Mouse (Mus musculus) adrenal gland, adult 2 months (tissue): Measurements from ENCODE around the gene Syt16. TPM values are rescaled to one million over a fixed set of nuclear protein-coding genes. Genes with fewer than 3 reads are reported as not detected.

Source experiments
- DNase-seq: peaks from one replicate; pipeline ENCODE4 v3.0.0; 2021
- polyA plus RNA-seq: library from polyadenylated mRNA; depleted of rRNA; stranded (reverse); fragments of >200 nt; gene quantifications from 2 replicates; pipeline ENCODE4 v1.2.3, GENCODE M21; 2012
- total RNA-seq, 2 experiments: library from RNA; stranded (reverse); gene quantifications; 2 replicates each; pipeline ENCODE4 v1.2.3; 2021

Gene Syt16
- total and polyA plus RNA-seq, 3 experiments, result 0.13 to 0.66 (median 0.52) TPM

DNA sequence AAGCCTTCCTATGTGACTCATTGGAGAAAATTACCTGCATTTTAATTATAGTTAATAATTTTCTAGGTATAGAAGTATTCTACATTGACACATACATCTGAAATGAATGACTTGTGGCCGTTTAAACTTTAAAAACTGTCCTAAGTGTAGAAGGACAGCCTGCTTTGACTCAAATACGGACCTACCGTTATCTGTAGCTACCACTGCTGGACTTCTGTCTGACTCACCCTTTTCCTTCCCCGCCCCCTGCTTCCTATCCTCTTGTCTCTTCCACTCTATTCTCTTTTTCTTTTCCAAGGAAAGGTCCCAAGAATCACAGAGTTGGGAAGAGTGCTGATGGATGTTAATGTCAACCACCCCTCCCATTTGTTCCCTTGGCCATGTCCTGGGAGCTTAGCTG, 222.4 kb downstream of the Syt16 start:
- DNase-seq, result no peak

- DNase-seq, result no peak
Observed at GRCm38 (mm10) chr12:74220651-74221050, 223.2 kb downstream of the Syt16 start.

- DNase-seq, result no peak
Observed at GRCm38 (mm10) chr12:74230808-74231207, 233.3 kb downstream of the Syt16 start.

DNA sequence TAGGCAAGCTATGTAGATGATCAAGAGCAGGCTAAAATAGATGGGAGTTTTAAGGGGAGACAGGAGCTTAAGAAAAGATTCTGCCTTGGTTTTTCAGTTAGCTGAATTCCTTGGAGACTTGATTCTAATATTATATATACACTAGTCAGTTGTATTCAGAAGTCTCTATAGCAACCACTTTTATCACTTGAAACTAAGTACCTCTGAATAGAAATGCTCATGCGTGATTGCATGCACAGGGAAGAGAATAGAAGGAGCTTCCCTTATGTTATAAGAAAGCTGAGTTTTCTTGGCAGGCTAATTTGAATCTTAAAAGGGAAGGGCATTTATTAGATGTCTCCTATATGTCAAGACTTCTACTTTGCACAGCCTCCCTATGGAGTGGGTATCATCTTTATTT, 235.4 kb downstream of the Syt16 start:
- no peak for DNase-seq

DNA sequence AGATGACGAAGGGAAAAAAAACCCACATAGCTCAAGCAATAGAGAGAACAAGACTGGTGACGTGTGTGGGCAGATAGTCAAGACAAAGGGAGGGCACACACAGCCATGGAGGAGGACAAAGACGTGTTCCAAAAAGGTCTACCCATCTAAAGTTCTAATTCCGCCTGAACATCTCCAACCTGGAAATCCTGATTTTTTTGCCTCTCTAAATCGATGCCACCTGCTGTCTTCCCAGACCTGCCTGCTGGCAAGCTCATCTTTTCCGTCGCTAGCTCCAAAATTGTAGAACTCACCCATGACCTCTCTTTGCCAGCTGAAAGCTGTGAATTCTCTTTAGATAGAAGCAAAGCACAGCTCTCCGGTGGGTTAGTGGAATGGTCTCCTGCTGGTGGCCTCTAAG, 238.7 kb downstream of the Syt16 start:
- no peak for DNase-seq

- DNase-seq, result no peak
Observed at GRCm38 (mm10) chr12:74238056-74238455, 240.6 kb downstream of the Syt16 start.

- DNase-seq, result peak; percentile 32
Observed at GRCm38 (mm10) chr12:74238806-74239205, 241.3 kb downstream of the Syt16 start.

DNA sequence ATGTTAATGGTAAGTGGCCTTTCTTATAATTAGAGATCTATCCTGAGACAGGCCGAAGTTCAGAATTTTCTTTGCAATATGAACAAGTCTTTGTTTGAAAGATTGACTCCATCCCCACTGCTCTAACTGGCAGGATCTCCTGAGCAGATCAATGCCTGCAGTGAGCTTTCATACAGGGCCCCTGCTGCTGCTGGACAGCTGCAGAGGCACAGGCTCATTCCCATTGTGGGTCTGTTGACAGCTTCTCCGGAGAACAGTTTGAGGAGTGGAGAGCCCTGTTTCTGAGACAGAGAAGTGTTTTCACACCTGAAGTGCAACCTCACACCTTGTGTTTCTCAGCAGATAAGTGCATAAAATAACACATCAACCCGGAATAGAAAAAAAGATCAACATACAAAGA, 267.4 kb downstream of the Syt16 start:
- DNase-seq, result no peak

- no peak for DNase-seq
Observed at GRCm38 (mm10) chr12:74267049-74267448, 269.6 kb downstream of the Syt16 start.

DNA sequence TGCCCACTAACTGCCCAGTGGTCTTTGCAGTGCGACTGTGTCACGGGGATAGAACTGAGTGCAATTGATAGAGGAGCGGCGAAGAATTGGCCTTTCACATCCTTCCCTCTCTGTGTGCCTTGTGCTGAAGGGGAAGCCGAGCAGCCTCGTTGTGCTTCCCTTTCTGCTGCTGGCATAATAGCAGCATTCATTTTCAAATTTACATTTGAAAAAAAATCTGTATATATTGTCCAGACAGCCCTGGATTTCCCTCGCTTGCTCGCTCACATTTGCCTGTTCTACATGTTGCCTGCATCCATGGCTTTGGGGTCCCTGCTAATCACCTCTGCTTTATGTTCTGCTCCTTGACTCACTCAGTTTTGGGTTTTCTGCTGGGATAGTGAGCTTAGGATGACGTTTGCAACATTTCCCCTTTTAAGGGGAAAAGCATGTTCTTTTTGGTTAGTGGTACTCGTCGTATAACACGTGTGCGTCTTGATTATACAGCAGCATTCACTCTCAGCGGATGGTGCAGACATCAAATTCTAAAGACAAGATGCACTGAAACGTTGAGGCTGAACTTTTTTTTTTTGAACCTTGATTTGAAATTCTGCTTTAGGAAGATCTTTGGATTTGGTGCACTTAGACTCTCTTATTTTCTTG, 271.3 kb downstream of the Syt16 start:
- no peak for DNase-seq

GRCm38 (mm10) chr12:74272545-74272944, 275.1 kb downstream of the Syt16 start:
- no peak for DNase-seq

DNA sequence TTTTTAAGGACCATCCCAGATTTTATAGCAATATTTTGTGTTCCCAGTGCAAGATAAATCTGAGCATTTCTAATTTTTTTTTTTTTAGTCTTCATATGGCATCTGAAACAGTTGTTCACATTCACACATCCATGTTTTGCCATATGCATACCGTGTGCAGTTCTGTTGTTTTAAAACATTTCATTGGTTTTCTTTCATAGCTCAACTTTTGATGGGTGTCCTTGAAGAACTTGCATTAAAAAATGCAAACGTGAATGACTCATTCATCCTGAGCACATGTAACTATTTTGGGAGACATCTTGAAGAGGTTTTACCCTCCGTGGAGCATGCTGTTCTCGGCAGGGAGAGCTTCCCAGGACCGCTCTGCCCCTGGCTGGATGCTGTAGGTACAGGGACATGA, 279.8 kb downstream of the Syt16 start:
- no peak for DNase-seq

- DNase-seq, result no peak
Observed at GRCm38 (mm10) chr12:74281403-74281802, 283.9 kb downstream of the Syt16 start.

DNA sequence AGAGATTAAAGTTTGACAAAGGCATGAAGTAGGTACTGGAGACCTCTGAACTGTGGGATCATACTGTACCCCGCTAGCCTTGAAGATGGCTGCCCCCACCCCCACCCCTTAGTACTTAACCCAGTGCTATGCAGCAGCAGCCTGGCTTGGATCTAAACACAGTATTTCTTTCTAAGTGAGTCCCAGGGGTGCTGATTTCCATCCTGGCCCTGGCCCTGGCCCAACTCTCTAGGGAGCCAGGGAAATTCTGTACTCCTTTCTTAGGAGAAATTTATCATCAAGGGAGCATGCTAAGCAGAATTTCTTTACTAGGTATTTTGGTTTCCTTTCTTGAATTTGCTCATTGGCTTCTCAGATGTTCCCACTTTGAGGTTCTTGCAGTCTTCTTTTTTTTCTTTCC, 285.4 kb downstream of the Syt16 start:
- DNase-seq, result no peak

DNA sequence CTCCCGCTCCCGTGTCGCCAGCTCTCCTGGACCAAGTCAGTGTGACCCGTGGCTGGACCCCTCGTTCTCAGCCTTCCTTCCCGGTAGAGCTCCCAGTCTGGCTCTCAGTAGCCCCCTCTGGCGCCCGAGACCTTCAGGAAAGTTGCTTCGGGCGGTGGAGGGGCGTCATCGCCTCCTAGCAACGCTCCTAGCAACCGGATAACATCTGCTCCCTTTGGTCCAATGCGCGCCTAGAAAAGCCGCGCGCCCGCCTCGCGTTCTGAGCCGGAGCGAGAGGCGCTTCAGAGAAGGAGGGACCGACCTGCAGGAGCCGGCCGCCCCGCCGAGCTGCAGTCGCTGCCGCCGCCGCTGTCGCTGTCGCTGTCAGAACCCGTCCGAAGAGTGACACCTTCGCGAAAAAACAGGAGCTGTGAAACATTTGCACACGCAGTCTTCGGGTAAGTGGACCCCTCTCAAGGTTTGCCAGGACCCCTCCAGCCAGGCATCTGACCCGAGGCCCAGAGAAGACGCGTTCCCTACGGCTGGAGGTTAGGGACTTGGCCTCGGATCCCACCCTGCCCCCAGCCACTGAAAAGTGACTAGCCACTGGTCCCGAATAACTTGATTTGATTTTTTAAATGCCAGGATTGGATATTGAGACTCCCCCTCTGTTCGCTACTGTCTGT, 286.7 kb downstream of the Syt16 start:
- DNase-seq, result peak; percentile 52

GRCm38 (mm10) chr12:74284685-74285054, 287.2 kb downstream of the Syt16 start:
- no peak for DNase-seq

DNA sequence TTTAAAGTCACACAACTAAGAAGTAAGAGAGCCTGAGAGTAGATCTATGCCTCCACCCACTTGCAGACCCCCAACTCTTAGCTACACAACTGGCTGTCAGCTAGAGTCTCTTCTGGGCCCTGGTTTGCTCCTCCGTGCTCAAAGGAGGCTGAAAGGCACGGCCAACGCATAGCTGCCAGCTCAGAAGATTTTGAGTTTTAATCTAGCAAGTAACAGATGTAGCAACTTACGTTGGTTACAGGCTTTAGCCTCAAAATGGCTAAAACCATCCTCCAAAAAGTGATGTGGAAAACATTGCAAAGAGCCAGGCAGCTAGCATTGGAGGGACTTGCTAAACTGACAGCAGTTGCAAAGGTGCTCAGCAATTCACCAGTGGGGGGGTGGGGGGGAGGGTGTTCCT, 293.5 kb downstream of the Syt16 start:
- DNase-seq, result no peak

DNA sequence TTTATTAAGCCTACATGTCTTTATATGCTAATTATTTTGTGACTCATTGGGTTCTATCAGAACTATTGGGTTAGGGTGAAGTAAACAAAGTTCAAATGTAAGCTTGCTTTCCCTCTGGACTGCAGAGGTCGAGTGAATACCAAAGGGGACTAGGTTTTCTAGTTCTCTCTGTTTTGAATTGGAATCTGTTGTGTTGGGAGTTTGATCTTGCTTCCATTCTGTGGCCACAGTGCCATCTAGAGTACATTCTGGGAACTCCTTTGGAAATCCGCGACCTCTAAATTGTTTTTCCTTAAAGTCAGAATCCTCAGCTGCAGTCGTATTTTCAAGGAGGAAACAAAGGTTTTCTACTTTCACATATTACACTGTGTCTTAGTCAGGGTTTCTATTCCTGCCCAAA, 296.2 kb downstream of the Syt16 start:
- DNase-seq, result peak; percentile 24

- DNase-seq, result no peak
Observed at GRCm38 (mm10) chr12:74296374-74296773, 298.9 kb downstream of the Syt16 start.

DNA sequence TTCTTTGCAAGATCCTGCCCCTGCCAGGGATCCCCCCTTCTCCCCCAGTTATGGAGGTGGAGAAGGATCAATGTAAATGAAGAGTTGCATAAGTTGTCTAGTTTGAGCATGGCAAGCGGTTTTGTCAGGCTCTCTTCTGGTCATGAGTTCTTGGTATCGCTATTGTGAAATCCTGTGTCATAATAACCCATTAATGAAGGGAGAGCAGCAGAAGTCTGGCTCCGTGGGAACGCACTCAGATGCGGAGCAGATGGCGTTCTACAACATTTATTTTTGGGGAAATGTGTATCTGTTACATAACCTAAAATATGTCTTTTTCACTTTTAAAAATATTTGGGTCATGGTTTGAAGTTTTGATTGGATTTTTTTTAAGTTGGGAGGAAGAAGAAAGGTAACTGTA, 304.1 kb downstream of the Syt16 start:
- no peak for DNase-seq

DNA sequence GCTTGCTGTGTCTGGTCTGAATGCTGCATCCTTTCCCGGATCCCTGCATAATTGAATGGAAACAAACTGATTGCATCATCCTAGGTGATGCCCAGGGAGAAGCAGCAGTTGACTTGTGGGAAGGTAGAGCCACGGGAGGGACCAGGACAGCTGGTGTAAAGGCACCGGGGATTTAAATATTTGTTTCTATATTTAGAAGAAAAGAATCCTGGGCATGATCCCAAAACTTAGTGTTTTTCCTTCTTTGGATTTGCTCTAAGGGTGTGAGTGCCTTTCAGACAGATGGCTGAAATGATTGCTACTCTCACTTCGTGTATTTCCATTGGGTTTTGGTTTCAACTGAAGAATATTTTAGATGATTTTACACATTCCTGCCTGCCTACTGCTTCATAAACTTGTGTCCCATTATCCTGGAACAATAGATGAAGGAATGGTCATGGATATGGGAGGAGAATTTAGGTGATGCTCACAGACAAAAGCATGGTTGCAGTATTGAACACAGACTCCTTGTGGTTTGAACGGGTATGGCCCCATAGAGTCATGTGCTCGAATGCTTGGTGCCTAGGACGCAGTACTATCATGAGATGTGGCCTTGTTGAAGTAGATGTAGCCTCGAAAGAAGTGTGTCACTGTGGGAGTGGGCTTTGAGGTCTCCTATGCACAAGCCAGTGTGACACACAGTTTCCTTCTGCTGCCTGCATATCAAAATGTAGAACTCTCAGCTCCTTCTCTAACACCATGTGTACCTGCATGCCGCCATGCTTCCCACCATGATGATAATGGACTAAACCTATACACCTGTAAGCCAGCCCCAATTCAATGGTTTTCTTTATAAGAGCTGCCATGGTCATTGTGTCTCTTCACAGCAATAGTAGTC, 306.2 kb downstream of the Syt16 start:
- DNase-seq, result no peak

- DNase-seq, result no peak
Observed at GRCm38 (mm10) chr12:74312611-74313010, 315.1 kb downstream of the Syt16 start.

GRCm38 (mm10) chr12:74315221-74315620, 317.8 kb downstream of the Syt16 start:
- DNase-seq, result no peak
